Mouse (Mus musculus) neural tube, embryonic 15.5 days (tissue): ENCODE data around the gene Zfp414. TPM values are rescaled to one million over a fixed set of nuclear protein-coding genes. Genes with fewer than 3 reads are reported as not detected.
"Not testable (repeated sequence)": the region's sequence is repeated elsewhere in the genome, so short reads cannot be mapped to it uniquely, and the experiment has no call there.

Experiments used
- ATAC-seq: fragments of 200-750 bp; cut with Nextera tagmentation; 2 replicates; pipeline ENCODE4 v1.8.0; 2017; ENCODE audit warnings: mild to moderate bottlenecking, moderate TSS enrichment, moderate library complexity; ENCODE audit not compliant: low FRiP score
- H3K27ac ChIP-seq: fragments of 300-500 bp; sonication (generic); replicated peaks from 2 replicates; pipeline ENCODE4 v1.5.1; 2015; ENCODE audit warnings: mild to moderate bottlenecking, inconsistent platforms
- H3K27me3 ChIP-seq: fragments of 300-500 bp; sonication (generic); replicated peaks from 2 replicates; pipeline ENCODE4 v1.6.1; 2015; ENCODE audit warnings: inconsistent platforms
- H3K36me3 ChIP-seq: fragments of 300-500 bp; sonication (generic); 2 replicates; pipeline ENCODE4 v1.6.1; 2015; ENCODE audit warnings: inconsistent platforms
- H3K4me1 ChIP-seq: fragments of 300-500 bp; sonication (generic); 2 replicates; pipeline ENCODE4 v1.6.1; 2015; ENCODE audit warnings: inconsistent platforms
- H3K4me2 ChIP-seq: fragments of 300-500 bp; sonication (generic); 2 replicates; pipeline ENCODE4 v1.6.1; 2015; ENCODE audit warnings: inconsistent platforms, mild to moderate bottlenecking, moderate library complexity
- H3K4me3 ChIP-seq: fragments of 300-500 bp; sonication (generic); replicated peaks from 2 replicates; pipeline ENCODE4 v1.5.1; 2015; ENCODE audit warnings: mild to moderate bottlenecking, inconsistent platforms
- H3K9ac ChIP-seq: fragments of 300-500 bp; sonication (generic); replicated peaks from 2 replicates; pipeline ENCODE4 v1.6.1; 2015; ENCODE audit warnings: mild to moderate bottlenecking, inconsistent platforms
- H3K9me3 ChIP-seq: fragments of 300-500 bp; sonication (generic); replicated peaks from 2 replicates; pipeline ENCODE4 v1.6.1; 2016; ENCODE audit warnings: inconsistent platforms
- WGBS: fragments of 180-500 bp; shearing (Covaris S2); methylation state at CpG from one replicate; pipeline ENCODE4 v1.1.7; 2015; ENCODE audit warnings: mixed read lengths; 5-methylcytosine and 5-hydroxymethylcytosine counted together
- polyA plus RNA-seq: library from polyadenylated mRNA; unstranded; fragments of >200 nt; fragmentation: Nextera tagmentation; extraction: Ambion mirVana; gene quantifications from 2 replicates; pipeline ENCODE4 v1.2.1, GENCODE M21; 2015

The Zfp414 gene
- 56.1 and 62.3 TPM in 2 replicates for polyA plus RNA-seq

DNA sequence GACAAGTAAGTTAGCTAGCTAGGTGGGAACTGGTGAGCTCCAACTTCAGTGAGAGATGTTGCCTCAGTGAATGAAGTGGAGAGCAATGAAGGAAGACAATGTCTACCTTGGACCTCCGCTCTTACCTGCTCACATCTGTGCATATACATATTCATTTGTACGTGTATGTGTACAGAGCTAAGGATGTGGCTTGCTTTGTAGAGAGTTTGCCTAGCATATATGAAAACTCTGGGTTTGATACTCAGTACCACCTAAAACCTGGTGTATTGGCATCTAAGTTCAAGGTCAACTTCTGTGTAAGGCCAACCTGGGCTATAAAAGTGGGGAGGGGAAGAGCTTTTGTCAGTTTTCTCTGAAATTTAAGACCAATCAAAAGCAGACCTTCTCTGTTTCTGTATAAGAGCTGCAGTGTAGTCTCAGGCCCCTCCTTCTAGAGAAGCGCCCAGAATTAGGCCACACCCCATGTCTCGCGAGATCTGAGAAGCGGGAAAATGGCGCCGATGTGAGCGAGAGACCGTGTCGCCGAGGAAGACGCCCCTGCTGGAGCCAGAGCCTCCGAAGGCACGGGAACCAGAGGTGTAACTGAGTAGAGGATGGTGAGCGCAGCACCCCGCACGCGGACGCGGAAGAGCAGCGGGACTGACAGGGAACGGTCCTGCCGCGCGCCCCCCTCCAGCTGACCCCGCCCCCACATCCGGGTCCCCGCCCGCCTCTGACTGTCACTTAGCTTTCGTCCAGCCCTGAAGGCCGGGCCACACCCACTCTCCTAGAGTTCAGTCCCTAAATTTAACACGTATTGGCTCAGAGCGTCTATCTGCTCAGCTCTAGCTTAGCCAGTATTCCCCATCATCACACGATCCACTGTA lies at the start of gene Zfp414:
Gene Zfp414 (plus strand): TSS at position 470 of the 866 bp plus-strand sequence.
- Histone ChIP-seq H3K9me3 (no peaks in the 10 kb centered on the region), H3K4me1 (peaks cover 27% of the 10 kb centered on the region), H3K4me2 (peak within 1 kb of the TSS; percentile 81), H3K27ac (peak within 1 kb of the TSS; percentile 99), H3K36me3 (peaks cover 12% of the 10 kb centered on the region), H3K27me3 (no peaks in the 10 kb centered on the region), H3K9ac (peak within 1 kb of the TSS; percentile 85), H3K4me3 (peak within 1 kb of the TSS; percentile 78)
- 4% methylated on average over 35 of the region's 35 CpGs for WGBS
- ATAC-seq = peak; percentile 97

- Histone ChIP-seq H3K9ac (no peak overlapping the region), H3K27me3 (no peaks in the 10 kb centered on the region), H3K4me2 (no peak overlapping the region), H3K27ac (no peak overlapping the region), H3K9me3 (no peaks in the 10 kb centered on the region), H3K36me3 (no peaks in the 10 kb centered on the region), H3K4me1 (no peaks in the 10 kb centered on the region), H3K4me3 (no peak overlapping the region)
- 96% methylated on average over 4 of the region's 4 CpGs for WGBS
- no peak for ATAC-seq
Observed at GRCm38 (mm10) chr17:33584061-33584460, 44.8 kb upstream of the Zfp414 start.

DNA sequence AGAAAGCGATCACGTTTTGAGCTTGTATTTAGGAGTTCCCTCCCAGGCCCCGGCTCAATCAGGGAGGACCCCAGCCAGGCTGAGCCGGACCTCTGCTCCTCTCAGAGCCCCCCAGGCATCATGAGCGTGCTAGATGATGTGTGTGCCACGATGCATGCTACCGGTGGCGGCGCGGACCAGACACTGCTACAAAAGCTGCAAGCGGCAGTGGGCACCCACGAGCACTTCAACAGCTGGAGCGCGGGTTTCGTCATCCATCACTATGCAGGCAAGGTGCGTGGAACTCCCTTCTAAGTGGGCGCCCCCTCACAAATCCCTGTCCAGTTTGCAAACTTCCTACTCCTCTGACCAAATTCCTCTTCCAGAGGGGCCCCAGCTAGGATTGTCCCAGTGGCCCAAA lies 42.9 kb upstream of the Zfp414 start:
- Histone ChIP-seq H3K4me2 (no peak overlapping the region), H3K36me3 (no peaks in the 10 kb centered on the region), H3K27me3 (no peaks in the 10 kb centered on the region), H3K9ac (no peak overlapping the region), H3K4me1 (no peaks in the 10 kb centered on the region), H3K4me3 (no peak overlapping the region), H3K27ac (no peak overlapping the region), H3K9me3 (no peaks in the 10 kb centered on the region)
- 66% methylated on average over 17 of the region's 17 CpGs for WGBS
- no peak for ATAC-seq

DNA sequence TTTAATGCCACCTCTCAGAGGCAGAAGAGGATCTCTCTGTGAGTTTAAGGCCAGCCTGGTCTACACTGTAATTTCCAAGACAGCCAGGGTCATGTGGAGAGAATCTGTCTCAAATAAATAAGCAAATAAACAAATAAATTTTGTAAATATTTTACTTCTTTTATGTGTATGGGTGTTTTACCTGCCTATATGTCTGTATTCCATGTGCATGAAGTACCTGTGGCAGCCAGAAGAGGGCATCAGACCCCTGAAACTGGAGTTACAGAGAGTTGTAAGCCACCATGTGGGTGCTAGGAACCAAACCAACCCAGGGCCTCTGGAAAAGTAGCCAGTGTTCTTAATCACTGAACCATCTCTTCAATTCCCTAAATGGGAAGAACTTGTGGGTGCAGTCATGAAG lies 31.6 kb upstream of the Zfp414 start:
- Histone ChIP-seq H3K36me3 (no peaks in the 10 kb centered on the region), H3K27ac (no peak overlapping the region), H3K4me2 (no peak overlapping the region), H3K4me1 (no peaks in the 10 kb centered on the region), H3K27me3 (no peaks in the 10 kb centered on the region), H3K9me3 (no peaks in the 10 kb centered on the region), H3K4me3 (no peak overlapping the region), H3K9ac (no peak overlapping the region)
- ATAC-seq = no peak

DNA sequence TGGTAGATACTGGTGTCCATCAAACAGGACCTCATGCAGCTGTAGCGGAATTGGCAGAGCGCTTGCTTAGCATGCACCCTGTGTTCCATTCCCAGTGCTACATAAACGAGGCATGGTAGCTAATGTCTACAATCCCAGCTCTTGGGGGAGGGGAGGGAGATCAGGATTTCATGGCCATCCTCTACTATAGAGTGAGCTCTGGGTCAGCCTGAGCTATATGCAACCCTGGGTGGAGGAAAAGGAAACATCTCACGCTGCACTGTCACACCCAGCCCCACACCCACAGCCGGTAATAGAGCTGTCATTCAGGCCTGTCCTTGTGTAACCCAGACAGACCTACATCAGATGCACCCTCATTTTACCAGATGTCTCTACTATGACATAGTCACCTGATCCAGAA lies 30.4 kb upstream of the Zfp414 start:
- Histone ChIP-seq H3K36me3 (no peaks in the 10 kb centered on the region), H3K27ac (no peak overlapping the region), H3K9me3 (no peaks in the 10 kb centered on the region), H3K27me3 (no peaks in the 10 kb centered on the region), H3K4me3 (no peak overlapping the region), H3K9ac (no peak overlapping the region), H3K4me1 (no peaks in the 10 kb centered on the region), H3K4me2 (no peak overlapping the region)
- WGBS = 94% methylated on average over 5 of the region's 5 CpGs
- no peak for ATAC-seq

DNA sequence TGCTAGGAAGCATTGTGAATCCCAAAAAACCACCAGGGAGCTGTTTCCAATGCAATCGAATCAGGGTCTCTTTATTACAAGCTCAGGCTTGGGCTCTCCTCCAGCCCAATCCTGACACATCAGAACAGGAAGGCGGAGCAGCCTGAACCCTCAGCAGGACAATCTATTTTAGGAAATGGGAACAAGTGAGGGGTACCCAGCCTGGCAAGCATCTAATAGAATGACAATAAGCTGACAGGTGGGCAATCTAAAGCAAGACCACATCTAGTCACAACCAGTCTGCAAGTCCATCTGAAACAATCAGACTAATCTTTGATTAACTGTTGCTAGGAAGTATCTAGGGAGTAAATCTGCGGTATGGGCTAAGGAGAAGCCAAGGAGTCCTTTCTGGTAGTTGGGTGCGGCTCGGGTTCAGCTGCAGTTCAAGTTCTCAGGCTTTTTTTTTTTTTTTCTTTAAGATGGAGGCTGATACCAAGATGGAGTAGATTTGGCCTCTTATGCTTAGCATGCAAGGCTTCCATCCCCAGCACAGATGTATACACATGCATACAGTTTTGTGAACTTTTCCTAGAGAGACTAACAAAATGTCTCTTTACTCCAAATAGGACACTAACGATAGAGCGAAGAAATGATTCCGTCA lies 28.9 kb upstream of the Zfp414 start:
- no peaks in the 10 kb centered on the region for H3K36me3 ChIP-seq
- H3K27me3 ChIP-seq = no peaks in the 10 kb centered on the region
- WGBS = 87% methylated on average over 8 of the region's 8 CpGs
- ATAC-seq = no peak
- H3K4me1 ChIP-seq = no peaks in the 10 kb centered on the region
- no peak overlapping the region for H3K9ac ChIP-seq
- H3K4me3 ChIP-seq = no peak overlapping the region
- no peak overlapping the region for H3K4me2 ChIP-seq
- H3K27ac ChIP-seq = no peak overlapping the region
- no peaks in the 10 kb centered on the region for H3K9me3 ChIP-seq

- H3K27me3 ChIP-seq = no peaks in the 10 kb centered on the region
- ATAC-seq = no peak
- no peak overlapping the region for H3K9ac ChIP-seq
- no peaks in the 10 kb centered on the region for H3K36me3 ChIP-seq
- no peaks in the 10 kb centered on the region for H3K4me1 ChIP-seq
- H3K4me2 ChIP-seq = no peak overlapping the region
- H3K27ac ChIP-seq = no peak overlapping the region
- no peaks in the 10 kb centered on the region for H3K9me3 ChIP-seq
- 87% methylated on average over 3 of the region's 3 CpGs for WGBS
- H3K4me3 ChIP-seq = no peak overlapping the region
Observed at GRCm38 (mm10) chr17:33600831-33601230, 28.1 kb upstream of the Zfp414 start.

DNA sequence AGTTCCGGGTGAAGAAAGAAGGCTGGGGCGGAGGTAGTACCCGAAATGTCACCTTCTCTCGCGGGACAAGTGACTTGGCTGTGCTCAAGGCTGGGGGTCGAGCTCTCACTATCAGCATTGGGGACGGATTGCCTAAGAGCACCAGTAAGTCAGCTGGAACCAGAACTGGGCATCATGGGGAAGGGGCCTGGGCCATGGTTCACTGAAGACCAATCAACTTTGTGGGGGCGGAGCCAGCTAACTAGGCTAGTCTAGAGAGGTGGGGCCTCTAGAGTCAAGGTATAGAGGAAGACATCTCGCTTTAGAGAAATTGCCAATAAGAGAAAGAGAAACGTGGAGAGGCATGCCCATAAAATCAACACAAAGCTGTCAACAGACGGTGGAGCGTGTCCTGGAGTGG lies 26.9 kb upstream of the Zfp414 start:
- no peak overlapping the region for H3K9ac ChIP-seq
- 83% methylated on average over 12 of the region's 12 CpGs for WGBS
- no peak overlapping the region for H3K27ac ChIP-seq
- H3K27me3 ChIP-seq = no peaks in the 10 kb centered on the region
- H3K4me2 ChIP-seq = no peak overlapping the region
- no peaks in the 10 kb centered on the region for H3K9me3 ChIP-seq
- H3K4me1 ChIP-seq = no peaks in the 10 kb centered on the region
- no peak overlapping the region for H3K4me3 ChIP-seq
- ATAC-seq = no peak
- no peaks in the 10 kb centered on the region for H3K36me3 ChIP-seq

DNA sequence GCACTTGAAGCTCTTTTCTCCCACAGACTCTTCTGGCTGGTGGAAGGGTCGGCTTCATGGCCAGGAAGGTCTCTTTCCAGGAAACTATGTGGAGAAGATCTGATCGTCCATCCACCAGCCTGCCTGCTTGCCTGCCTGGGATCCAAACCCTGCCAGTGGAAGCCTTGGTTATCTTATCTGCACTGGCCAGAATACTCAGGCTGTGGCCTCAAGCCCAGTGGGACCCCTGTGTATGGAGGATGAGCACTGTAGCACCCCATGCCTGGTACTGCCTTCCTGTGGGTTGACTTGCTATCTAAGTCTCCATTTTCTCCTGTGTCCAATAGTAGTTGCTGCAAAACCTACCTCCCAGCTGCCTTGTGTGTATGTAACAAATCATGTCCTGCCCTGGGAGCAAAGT lies 21.6 kb upstream of the Zfp414 start:
- H3K4me1 ChIP-seq = no peaks in the 10 kb centered on the region
- H3K9me3 ChIP-seq = no peaks in the 10 kb centered on the region
- no peak overlapping the region for H3K4me3 ChIP-seq
- H3K27ac ChIP-seq = no peak overlapping the region
- no peak overlapping the region for H3K4me2 ChIP-seq
- no peaks in the 10 kb centered on the region for H3K36me3 ChIP-seq
- 88% methylated on average over 2 of the region's 2 CpGs for WGBS
- no peak for ATAC-seq
- H3K27me3 ChIP-seq = no peaks in the 10 kb centered on the region
- H3K9ac ChIP-seq = no peak overlapping the region

DNA sequence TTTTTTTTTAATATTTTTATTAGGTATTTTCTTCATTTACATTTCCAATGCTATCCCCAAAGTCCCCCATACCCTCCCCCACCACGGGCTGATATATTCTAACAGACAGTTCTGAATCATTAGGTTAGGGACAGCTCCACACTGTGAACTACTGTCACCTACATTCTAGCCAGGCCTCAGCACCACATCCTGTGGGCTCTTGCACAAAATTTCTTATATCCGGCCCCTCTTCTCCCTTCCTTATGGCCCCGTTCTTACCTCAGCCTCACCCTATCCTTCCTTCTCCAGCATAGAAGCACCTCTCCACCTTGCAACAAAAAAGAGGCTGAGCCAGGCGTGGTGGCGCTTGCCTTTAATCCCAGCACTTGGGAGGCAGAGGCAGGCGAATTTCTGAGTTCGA lies 18.3 kb upstream of the Zfp414 start:
- no peak overlapping the region for H3K27ac ChIP-seq
- H3K9me3 ChIP-seq = no peaks in the 10 kb centered on the region
- H3K9ac ChIP-seq = no peak overlapping the region
- no peaks in the 10 kb centered on the region for H3K36me3 ChIP-seq
- no peak for ATAC-seq
- no peaks in the 10 kb centered on the region for H3K4me1 ChIP-seq
- WGBS = 94% methylated on average over 7 of the region's 7 CpGs
- H3K4me2 ChIP-seq = no peak overlapping the region
- H3K4me3 ChIP-seq = no peak overlapping the region
- no peaks in the 10 kb centered on the region for H3K27me3 ChIP-seq

GRCm38 (mm10) chr17:33613726-33614125 lies 15.2 kb upstream of the Zfp414 start:
- not testable (repeated sequence) for H3K4me1 ChIP-seq, H3K27ac ChIP-seq, H3K36me3 ChIP-seq, ATAC-seq, H3K4me2 ChIP-seq, H3K9me3 ChIP-seq, H3K27me3 ChIP-seq, H3K9ac ChIP-seq, H3K4me3 ChIP-seq
- 92% methylated on average over 5 of the region's 5 CpGs for WGBS

DNA sequence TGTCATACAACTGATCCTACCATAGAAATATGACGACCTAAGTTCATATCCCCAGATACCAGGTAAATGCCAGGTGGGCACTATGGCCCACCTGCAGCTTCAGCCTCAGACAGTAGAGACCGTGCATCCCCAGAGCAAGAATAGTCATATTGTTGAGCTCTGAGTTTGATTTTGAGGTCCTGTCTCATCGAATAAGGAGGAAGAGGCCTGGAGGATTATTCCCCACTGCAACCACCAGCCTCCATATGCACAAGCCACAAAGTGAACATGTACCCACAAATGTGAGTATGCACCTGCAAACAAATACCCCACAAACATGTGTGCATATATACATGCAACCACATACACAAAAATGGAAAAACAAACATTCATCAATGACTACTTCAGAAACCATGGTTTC lies 1.6 kb upstream of the Zfp414 start:
- Histone ChIP-seq H3K4me2 (no peak overlapping the region), H3K4me3 (no peak overlapping the region), H3K9ac (no peak overlapping the region), H3K27ac (no peak overlapping the region), H3K9me3 (no peaks in the 10 kb centered on the region), H3K27me3 (no peaks in the 10 kb centered on the region), H3K36me3 (peaks cover 7% of the 10 kb centered on the region), H3K4me1 (peaks cover 27% of the 10 kb centered on the region)
- 93% methylated on average over 3 of the region's 3 CpGs for WGBS
- no peak for ATAC-seq
